In the genomic region with DNA sequence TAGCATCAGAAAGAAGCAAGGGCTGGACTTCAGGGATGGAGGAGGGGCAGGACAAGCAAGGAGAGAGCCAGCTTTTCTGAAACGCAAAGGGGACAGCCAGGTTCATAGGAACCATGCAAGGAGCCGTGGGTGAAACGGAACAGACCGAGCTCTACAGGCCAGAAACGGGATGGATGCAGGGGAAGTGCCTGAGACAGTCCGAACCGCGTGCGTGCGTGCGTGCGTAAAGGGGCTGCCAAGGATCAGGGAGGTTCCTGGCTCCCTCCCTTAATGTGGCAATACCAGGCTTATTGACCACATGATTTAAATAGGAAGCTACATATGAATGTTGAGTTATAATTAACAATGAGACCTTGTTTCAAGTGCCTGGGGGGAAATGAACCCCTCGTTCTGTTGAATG, we compare ENCODE assay signal across 13 mouse cellular contexts.
"Had no signal": no experiment of that assay in that cellular context is flagged by ENCODE, and none has a peak within 500 bp of the region (broad histone marks: within the 10 kb centered on the region; RNA-seq: fewer than 3 reads in every experiment).

No protein-coding gene starts in this region.

- H3K4me1 ChIP-seq: lung, embryonic 15.5 days had no signal

- H3K27me3 ChIP-seq: limb, embryonic 15.5 days; liver, embryonic 13.5 days; lung, embryonic 15.5 days; midbrain, embryonic 12.5 days had no signal

- ATAC-seq: intestine, postnatal 0 days; liver, postnatal 0 days; midbrain, embryonic 16.5 days had no signal

- H3K4me2 ChIP-seq: limb, embryonic 15.5 days; liver, embryonic 13.5 days; lung, embryonic 15.5 days; midbrain, embryonic 12.5 days had no signal

- H3K4me3 ChIP-seq: left cerebral cortex, adult 2 months; limb, embryonic 15.5 days; liver, embryonic 13.5 days; lung, embryonic 15.5 days; midbrain, embryonic 12.5 days had no signal

- H3K9me3 ChIP-seq: limb, embryonic 15.5 days; liver, embryonic 13.5 days; lung, embryonic 15.5 days; midbrain, embryonic 12.5 days had no signal

- H3K9ac ChIP-seq: limb, embryonic 15.5 days; liver, embryonic 13.5 days; liver, postnatal 0 days; lung, embryonic 15.5 days; midbrain, embryonic 12.5 days had no signal

- H3K27ac ChIP-seq: left cerebral cortex, adult 2 months; limb, embryonic 15.5 days; liver, embryonic 13.5 days; lung, embryonic 15.5 days; midbrain, embryonic 12.5 days had no signal

- DNase-seq: kidney, adult 8-10 months; liver, embryonic 13.5 days; liver, postnatal 0 days; lung, postnatal 36 days; right cerebral cortex, postnatal 25 days; thymus, adult 18-20 months; thymus, postnatal 14 days had no signal
